Mouse (Mus musculus) lung, postnatal 36 days (tissue): ENCODE data around the gene Ddt.

ENCODE experiments used
- DNase-seq: peaks from one replicate; pipeline ENCODE4 v3.0.0; 2022; ENCODE audit warnings: mixed read lengths

Gene Ddt

DNA sequence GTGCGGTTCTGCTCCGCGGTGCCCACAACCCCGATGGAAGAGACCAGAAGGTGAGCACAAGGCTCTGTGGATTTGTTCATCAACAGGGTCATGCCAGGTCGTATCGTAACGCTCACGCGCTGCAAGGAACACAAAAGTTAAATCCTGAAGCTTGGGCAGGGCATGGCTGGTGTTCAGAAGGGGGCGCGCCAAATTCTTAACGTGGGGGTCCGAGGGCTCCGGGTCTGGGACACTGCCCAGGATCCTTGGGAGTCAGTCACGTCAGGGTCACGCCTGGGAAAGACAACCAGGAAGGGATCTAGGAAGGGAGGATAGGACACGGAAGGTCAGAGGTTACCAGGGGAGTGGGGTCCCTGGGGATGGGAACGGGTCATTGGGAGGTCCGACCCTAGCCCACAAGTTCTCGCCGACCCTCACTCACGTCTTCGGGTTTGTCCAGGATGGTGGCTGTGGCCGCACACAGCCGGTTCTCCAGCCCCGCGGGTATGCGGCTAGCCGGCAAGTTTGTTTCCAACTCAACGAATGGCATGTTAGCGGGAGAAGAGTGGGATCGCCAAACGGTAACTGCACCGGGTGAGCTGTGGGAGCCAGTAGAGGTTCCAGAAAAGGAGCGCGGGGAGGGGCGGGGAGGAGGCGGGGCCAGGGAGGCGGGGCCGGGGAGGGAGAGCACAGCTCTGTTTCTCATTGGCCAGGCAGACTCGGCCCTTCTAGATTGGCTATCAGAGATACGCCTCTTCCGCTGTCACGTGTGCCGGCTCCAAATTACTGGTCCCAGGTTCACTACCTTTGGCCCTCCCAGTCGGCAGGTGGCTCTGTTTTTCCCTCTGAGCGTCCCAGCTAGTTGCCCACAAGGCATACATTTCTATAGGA lies at the start of gene Ddt:
TSS of gene Ddt (minus strand) at position 620 of the 870 bp plus-strand sequence.
- peak; percentile 95 for DNase-seq

DNA sequence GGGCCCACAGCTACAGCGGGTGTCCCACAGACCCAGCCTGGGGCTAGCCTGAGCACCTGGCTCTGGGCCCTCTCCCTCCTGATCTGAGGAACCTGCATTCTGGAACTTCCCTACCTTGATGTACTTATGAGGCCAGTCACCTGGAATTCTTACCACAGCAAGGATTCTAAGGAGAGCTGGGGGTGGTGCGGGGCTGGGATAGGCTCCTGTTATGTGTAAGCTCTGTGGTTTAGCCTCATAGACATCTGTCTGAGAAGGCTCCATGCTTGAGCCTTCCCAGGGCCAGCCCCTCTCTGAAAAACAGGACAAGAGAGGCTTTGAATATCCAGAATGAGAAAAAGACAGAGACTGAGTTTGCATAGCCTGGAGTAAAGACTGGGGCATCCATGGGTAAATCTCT lies 49.2 kb upstream of the Ddt start, which contains the start of gene Gstt4:
TSS of gene Gstt4 (minus strand) at position 101 of the 400 bp plus-strand sequence.
- no peak for DNase-seq

DNA sequence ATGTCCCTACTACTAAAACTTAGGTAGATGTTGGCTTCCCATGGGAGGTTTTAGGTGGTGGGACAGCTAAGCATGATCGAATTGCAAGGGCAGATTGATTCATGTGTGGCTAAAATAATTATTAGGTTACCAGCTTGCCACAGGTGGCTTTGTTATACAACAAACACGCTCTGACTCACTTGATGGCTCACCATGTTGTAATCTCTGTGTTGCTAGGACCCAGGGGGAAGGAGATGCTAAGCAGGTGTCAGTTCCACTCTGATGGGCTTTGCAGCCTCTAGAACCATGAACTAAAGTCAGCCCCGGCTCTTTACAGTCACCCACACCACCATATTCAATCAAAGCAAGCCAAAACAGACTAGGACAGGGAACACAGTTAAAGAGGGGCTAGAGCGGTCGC lies 46.7 kb upstream of the Ddt start:
- DNase-seq, result no peak

DNA sequence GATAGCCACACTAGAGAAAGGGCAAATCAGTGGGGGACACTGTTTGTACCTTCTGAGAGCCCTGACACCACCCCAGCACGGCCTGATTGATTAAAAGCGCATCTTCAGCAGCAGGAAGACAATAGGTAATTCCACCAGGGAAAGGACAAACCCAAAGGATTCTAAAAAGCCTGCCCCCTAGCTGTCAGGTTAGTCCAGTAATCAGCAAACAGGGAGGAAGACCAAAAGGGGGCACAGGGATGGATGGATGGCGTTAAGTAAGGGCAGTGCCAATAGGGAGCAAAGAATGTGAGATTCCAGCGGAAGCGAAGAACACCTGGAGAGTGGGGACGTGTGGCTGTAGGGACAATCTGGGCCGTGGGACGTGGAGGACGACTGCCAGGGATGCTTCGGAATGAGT lies 45.4 kb upstream of the Ddt start:
- DNase-seq, result no peak

DNA sequence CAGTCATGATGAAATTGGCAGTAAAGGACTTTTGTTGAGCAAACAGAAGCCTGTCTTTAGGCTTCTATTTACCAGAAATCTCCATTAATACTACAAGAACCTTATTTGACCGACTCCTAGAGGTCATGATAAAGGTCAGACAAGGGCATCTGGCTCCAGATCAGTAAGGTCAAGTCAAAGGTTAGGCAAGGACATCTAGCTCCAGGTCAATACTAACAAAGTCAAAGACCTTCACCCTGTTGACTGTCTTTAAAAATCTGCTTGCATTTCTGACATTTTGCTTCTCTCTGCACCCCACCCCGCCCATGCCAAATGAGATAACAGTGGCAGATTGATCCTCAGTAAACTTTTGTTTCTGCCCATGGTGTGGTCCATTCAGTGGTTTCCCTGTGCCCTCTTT lies 31.0 kb upstream of the Ddt start:
- DNase-seq, result no peak

DNA sequence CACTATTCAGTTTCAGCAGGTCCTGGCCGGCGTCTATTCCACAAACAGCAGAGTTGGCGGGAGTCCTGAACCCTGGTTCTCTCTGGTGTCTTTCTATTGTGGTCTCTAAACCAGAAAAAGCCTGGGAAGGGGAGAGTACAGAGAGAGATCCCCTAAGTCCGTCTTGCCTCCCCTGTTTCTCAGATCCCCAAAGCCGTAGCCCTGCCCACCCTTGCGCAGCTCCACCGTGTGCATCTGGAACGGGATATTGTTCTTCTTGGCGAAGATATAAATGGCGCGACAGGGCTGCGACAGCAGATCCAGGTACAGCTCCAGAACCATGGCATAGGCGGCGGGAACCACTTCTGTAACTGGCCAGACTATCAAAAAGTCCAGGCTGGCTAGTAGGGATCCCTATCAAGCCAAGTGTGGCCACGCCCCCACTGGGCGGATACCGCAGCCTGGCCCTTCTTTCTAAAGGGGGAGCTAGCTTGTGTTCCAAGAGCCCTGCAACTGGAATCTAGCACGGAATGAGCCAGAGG lies 25.0 kb upstream of the Ddt start, which contains the start of gene Gstt1:
TSS of gene Gstt1 (minus strand) at position 409 of the 521 bp plus-strand sequence.
- DNase-seq, result peak; percentile 87

DNA sequence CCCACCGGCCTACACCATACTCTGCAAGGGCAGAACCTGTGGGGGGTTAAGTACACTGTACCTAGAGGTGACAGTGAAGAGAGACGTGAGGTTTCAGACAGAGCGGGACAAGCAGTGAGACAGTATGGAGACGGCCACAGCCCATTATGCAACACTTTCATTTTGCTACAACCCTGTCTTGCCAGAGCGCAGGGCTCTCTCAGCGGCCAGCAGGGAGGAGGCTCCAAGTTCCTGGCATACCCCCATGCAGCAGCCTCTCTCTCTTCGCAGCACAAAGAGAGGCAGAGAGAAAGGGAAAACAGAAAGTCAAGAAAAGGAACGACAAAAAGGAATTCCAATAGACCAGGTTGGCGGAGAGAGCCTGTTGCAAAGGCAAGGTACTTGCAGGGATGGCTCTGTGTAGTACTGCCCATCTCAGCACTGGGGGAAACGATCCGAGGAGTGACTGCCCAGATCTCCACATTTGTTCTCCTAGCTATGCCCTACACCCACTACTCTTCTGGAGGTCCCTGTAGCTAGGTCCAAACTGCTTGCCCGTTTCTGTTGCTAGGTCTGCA lies 24.5 kb upstream of the Ddt start:
- DNase-seq, result peak; percentile 72

DNA sequence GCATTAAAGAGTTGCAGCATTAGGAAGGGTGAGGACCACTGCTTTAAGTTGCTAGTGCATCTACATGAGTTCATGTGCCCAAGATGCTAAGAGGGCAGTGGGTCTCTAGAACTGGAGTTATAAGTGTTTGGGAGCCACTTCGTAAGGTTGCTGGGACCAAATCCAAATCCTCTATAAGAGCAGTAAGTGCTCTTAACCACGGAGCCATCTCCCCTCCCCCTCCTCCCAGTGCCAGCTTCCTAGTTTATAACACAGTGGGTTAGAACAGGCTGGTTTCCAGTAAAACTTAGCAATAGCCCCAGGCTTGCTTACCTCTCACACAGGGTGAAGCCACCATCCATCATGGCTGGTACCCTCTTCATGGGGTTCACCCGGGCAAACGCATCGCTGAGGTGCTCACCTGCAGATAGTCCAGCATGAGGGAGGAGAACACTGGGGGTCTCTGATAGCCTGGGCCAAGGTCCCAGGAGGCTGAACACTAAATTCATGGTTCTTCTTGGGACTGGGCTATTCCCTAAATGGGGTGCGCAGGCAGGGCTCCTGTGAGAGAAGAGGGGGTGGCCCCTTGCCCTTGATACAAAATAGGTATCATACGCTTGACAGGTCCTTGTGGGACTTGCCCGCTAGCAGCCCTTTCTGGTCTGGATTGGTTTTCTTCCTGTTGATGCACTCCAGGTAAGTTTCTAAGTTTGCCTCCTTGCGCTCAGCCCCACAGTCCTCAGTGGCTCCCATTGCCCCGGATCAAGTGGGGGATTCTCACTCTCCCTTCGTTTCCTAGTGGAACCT lies 23.7 kb upstream of the Ddt start:
- DNase-seq, result peak; percentile 74

DNA sequence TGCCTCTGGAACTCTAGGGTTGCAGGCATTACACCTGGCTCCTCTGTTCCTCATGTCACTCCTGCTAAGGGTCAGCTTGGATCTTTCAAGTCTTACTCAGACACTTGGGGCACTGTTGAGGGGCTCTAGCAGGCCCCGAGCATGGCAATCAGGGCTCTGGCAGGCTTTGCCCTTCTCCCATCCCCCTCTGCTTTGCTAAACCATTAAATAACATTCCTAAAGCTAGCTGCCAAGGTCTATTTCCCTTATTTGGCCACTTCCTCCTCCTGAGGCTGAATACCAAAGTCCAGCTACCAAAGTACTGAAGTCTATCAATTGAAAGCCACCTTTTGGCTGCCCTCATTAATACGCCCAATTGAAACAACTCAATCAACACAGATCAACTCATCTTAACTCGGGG lies 21.7 kb upstream of the Ddt start:
- DNase-seq, result peak; percentile 63

DNA sequence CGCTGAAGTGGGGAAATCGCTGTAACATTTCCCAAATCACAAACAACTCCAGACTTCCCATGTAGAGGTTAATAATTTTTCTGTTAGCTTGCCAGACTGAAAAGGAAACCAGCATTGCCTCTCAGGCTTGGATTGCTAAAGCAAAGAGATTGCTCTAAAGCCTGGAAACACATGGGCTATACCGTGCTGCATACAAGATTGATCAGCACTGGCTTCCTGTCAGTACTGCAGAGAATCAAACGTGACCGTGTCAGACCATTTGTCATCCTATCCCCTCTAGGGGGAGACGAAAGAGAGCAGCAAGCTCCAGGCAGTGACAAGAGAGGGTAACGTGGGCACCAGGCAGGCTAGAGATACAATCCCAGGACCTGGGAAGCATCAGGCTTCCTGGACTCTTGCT lies 17.6 kb upstream of the Ddt start:
- DNase-seq, result no peak

DNA sequence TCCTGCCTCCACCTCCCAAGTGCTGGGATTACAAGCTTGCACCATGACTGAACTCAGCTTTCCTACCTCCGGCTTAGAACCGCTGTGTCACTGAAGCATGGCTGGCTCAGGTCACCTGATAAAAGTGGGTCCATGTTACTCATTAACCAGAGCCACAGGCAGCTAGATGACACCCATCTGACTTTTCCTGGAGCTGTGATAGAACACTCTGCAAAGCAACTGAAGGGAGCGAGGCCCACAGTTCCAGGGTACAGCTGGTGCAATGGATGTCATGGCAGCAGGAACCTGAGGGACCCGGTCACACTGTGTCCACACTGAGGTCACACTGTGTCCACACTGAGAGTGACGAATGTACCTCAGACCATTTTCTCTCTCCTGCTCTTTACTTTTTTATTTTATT lies 16.6 kb upstream of the Ddt start:
- peak; percentile 44 for DNase-seq

DNA sequence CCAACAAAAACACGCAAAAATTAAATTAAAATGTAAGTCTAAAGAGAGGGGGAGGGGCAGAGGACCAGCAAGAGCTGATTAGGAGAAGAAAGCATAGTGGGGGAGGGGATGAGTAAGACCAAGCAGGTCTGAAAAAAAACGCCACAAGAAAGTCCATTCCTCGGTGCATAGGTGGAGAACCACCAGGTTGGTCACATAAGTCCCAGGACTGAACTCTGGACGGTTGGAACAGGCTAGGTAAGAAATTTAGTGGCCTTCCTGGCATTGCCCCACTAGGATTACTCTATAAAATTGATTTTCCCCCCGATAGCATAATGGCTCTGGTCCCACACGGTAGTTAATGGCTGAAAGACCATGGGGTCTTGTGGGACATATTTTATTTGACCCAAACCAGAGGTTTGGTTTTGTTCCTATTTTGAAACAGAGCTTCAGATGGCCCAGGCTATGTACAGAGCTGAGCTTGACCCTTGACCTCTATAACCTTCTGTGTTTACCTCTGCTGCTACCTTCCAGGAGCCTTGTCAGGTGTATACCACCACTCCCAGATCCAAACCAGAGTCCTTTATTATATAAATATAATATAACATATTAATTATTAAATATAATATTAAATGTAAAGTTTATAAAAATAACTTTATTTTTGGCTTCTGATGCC lies 16.0 kb upstream of the Ddt start:
- DNase-seq, result no peak

DNA sequence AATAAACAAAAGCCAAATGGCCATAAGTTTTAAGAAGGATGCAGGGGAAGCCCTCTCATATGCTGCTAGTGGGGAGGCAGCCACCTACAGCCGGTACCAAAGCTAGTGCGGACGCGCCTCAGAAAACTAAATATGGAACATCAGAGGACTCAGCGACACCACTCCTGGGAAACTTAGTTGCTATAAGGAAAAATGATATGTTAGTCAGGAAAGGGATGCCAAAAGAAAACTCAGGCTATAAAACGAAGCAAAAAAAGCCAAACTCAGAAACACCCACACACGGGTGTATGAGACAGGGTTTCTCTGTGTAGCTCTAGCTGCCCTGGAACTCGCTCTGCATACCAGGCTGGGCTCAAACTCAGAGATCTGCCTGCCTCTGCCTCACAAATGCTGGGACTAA lies 15.1 kb upstream of the Ddt start:
- no peak for DNase-seq

DNA sequence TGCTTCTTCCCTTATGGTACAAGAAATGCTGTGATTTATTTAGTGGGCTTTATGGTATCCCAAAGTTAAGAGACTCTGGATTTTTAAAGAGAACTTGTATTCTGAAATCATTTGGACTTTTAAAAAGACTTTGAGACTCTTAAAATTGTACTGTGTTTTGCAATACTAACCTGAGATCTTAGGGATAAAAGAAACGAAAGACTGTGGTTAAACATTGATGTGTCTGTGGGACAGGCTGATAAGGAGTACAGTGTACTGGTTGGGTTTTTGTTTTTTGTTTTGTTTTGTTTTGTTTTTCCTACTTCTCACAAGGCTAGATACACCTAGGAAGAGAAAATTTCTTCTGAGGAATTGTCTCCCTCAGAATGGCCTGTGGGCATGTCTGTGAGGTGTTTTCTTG lies 12.2 kb upstream of the Ddt start:
- DNase-seq, result no peak

DNA sequence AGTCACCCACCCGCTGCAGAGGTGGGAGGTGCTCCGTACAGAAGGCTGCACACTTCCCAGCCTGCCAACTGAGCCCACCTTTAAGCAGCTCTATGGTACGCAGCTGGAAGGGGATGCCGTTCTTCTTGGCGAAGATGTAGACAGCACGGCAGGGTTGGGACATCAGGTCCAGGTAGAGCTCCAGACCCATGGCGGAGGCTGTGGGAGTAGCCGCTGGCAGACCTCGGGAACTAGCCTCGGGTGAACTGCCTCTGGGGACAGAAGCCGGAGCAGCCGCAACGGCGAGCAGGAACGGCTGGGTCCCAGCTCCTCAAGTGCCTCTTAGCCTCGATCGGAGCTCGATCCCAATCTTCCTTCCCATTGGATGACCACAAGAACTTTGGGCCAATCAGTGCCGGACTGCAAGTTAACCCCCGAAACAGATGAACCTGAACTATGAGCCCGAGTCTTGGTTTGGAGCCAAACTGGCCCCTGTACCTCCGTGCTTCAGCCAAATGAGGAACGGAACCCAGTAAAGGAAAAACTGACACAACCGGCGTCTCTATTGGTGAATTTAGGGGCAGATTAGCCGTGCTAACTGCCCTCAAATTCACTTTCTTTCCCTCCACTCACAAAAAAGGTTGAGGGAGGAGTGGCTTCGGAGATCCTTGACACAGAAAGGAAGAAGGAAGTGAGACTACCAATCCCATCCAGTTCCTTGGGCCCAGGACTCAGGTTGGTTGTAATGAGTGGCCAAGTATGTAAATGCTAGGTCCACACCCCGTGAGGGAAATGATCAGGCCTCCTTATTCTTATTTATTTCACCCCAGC lies 7.8 kb upstream of the Ddt start, which contains the start of the genes Gm20441 and Gstt3:
TSS of gene Gm20441 (minus strand) at position 186 of the 810 bp plus-strand sequence.
TSS of gene Gstt3 (minus strand) at position 646 of the 810 bp plus-strand sequence.
- DNase-seq, result peak; percentile 87

DNA sequence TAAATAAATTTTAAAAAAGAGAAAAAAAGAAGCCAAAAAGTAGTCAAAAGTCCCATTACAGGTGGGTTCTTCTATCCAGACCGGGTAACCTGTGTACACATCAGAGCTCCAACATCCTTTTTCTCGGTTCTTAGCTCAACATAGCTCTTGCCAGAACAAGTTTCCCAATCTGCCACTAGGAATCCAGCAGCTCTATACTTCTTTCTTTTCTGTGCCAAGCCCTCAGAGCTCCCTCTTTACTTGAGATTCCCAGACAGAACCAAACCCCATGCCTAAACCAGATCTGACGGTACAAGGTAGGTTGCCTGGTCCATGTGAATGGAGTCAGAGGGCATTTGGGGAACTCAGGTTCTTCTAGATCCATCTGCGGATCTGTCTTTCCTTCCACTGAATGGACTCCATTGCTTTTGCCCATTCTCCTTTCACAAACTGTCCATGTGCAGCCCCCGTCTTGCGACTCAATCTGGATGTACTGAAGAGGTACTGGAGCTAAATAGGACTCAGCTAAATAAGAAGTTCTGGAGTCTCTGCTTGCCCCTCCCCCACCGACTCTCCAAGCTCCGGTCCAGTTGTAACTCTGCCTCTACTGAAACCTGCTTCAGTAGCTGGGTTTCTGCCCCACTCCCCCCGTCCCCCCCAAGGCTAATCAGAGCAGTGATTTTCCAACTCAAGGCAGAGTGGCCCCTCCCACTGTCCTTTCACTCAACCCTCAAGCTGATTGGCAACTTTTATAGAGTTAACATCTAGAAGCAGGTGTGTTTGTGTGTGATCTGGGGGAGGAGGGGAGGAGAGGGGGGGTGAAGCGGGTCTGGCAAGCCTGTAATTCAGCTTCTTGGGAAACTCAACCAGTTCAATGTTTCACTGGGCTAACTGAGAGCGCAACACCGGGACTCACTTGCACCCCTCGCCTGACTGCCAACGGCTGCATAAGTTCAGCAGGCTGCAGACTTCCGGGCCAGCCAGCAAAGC lies 6.3 kb upstream of the Ddt start:
- DNase-seq, result peak; percentile 72

DNA sequence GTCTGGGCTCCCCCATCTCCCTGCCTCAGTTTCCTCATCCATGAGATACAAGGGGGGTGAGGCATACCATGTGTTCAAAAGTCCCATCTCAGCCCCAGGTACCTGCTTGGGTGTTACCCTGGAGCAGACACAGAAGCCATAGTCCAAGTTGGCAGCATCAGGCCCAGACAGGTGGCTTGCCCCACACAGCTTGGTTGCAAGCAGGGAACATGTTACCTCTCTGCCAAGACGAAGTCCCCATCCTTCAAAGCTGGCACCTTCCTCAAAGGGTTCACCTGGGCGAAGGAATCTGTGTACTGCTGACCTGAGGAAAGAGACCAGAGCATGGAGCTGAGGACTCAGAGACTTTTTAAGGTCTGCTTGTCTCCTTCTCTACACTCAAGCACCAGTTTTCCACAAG lies 4.7 kb upstream of the Ddt start:
- no peak for DNase-seq

DNA sequence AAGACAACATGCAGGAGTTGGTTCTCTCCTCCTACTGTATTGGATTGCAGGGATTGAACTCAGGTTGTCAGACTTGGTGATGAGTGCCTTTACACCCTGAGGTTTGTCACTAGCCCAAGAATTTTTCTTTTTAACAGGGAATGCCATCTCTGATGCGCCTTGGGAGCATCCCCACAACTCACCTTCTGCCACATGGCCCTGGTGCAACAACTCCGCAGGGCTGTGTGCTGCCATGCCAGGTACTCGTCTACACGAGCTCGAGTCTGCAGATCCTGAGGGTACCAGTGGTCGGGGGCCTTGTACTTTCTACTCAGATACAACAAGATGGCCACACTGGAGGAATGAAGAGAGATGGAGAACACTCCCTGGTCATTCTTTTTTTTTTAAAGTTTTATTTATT lies 3.3 kb upstream of the Ddt start:
- no peak for DNase-seq

DNA sequence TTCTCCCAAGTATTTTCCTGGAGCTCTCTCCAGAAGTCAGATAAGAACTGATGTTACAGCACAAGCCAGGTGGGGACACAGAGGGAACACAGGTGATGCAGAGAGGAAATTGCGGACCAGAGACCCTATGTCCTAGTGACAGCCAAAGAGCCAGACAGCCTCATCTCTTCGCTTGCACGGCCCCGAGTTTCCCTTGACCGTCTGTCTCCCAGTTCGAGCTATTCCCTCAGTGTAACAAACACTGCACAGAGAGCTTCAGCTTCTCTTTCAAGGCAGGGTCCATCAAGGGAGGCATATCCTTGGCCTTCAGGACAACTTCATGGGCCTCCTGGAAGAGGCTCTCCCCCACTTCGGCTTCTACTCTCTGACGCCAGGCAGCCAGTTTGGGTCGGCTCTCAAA lies 1.4 kb upstream of the Ddt start:
- DNase-seq, result no peak

DNA sequence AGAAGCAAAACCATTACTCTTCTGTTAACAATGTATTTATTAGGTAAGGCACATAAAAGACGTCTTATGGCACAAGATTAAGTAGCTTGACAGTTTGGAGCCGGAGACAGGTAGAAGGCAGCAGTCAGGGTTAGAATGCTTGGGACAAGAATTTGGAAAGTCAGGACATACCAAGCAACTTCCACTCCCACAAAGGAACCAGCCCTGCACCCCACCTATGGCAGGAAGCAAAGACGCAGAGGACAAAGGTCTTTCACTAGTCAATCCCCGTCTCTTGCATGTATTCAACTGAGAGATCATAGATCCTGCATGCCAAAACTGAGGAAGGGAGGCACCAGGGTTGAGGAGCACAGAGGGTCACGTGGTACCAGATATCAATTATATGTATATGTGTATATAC lies 888 bp upstream of the Ddt start:
- no peak for DNase-seq

DNA sequence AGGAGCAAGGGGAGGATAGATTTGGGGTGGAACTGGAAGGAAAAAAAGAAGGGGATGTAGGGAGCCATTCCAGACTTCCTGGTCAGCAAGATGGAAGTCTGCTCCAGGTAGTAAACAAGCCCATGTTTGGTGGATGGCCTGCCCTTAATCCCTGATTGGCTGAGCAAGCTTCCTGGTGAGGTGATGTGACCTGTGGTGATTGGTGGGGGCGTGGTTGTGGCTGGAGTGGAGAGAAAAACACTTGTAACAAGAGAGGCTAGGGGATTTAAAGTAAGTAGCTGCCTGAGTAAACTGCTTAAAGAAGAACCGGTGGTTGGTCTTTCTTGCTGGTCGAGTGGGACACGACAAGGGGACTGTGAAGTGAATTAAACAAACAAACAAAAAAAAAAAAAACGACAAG lies 5.5 kb downstream of the Ddt start:
- DNase-seq, result peak; percentile 15
